ENCODE assay signal across 16 mouse cellular contexts in the genomic region with DNA sequence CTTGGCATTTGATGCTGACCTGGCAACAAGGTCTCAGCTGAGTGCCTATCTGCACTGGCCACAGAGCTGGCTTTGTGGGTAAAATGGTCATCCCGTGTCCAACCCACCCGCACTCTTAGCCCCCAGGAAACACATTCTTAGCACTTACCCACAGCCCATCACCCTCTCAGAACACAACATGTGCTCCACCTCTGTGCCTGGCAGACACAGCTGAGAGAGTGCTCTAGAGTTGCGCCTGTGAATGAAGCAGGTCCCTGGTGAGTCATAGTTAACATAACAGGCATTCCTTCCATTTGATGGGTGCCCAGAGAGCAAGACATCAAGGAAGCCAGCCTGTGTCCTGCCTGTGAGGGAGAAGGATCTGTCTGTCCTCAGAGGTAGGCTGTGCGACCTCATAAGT.
"Had no signal": no experiment of that assay in that cellular context is flagged by ENCODE, and none has a peak within 500 bp of the region (broad histone marks: within the 10 kb centered on the region; RNA-seq: fewer than 3 reads in every experiment).

No protein-coding gene starts in this region.

- H3K9ac ChIP-seq: limb, embryonic 13.5 days; liver, embryonic 14.5 days; midbrain, embryonic 12.5 days; neural tube, embryonic 15.5 days had no signal

- H3K27ac ChIP-seq: layer of hippocampus, adult 2 months; limb, embryonic 13.5 days; liver, embryonic 14.5 days; midbrain, embryonic 12.5 days; neural tube, embryonic 15.5 days had no signal

- H3K4me3 ChIP-seq: layer of hippocampus, adult 2 months; limb, embryonic 13.5 days; midbrain, embryonic 12.5 days; neural tube, embryonic 15.5 days had no signal

- ATAC-seq: lung, postnatal 0 days; midbrain, embryonic 16.5 days had no signal

- H3K27me3 ChIP-seq: midbrain, embryonic 12.5 days; neural tube, embryonic 15.5 days had no signal

- H3K36me3 ChIP-seq: limb, embryonic 13.5 days; midbrain, embryonic 12.5 days; neural tube, embryonic 15.5 days had no signal

- DNase-seq: kidney, postnatal 10 days; kidney, postnatal 4 days; left cerebral cortex, postnatal 4 days; lung, adult 2 months; lung, postnatal 4 days; right cerebral cortex, postnatal 4 days; spleen, adult 18-20 months; thymus, adult 18-20 months; thymus, postnatal 25 days had no signal

- H3K4me2 ChIP-seq: limb, embryonic 13.5 days; midbrain, embryonic 12.5 days; neural tube, embryonic 15.5 days had no signal

- H3K9me3 ChIP-seq: limb, embryonic 13.5 days; midbrain, embryonic 12.5 days; neural tube, embryonic 15.5 days had no signal
